Mouse (Mus musculus): ENCODE measurements at regions not wholly inside any gene's neighbourhood (a gene's known extent, or its start where the extent isn't known, plus 50 kb on each side); places are given as distances from the start of the nearest gene placed in this dataset.

DNA sequence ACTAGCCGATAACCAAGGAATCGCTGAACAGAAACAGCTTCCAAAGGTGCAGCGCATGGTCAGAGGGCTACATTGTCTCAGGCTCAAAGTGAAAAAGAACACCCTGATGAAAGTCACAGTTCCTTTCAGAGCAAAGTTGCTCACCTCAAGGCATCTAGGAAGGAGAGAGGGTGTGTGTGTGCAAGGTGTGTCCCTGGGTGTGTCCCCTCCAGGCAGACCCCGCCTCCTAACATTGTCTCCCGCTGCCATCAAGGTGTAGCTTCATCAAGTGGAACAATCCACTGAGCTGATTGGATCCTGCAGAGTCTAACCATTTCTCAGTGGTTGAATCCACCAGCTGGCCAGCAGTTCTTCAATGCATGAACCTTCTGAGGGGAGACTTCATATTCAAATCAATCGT lies 117.8 kb downstream of the Basp1 start:
- Histone ChIP-seq H3K4me1 (ENCODE audit: control insufficient read depth, insufficient read depth) (no peaks in the 10 kb centered on the region), H3K9me3 (replicated peaks; ENCODE audit: control insufficient read depth, low read length) (no peaks in the 10 kb centered on the region), H3K36me3 (replicated peaks; ENCODE audit: control insufficient read depth, insufficient read depth, low read length) (no peaks in the 10 kb centered on the region), H3K27me3 (ENCODE audit: control insufficient read depth, insufficient read depth, low read length) (no peaks in the 10 kb centered on the region), H3K4me2 (ENCODE audit: low read depth, low read length) (no peak overlapping the region), H3K4me3 (ENCODE audit: low read depth, low read length) (no peak overlapping the region), H3K27ac (ENCODE audit: low read depth) (no peak overlapping the region), H3K9ac (replicated peaks; ENCODE audit: low read depth, low read length) (no peak overlapping the region)
- TF ChIP-seq EP300 (IDR thresholded peaks at IDR 0.05; ENCODE audit: low read depth) (no peak), CTCF (IDR thresholded peaks at IDR 0.05; ENCODE audit: low read depth) (no peak)
- DNase-seq (ENCODE audit: low spot score) (no peak), ATAC-seq (ENCODE audit: insufficient read depth, low read depth) (no peak)
- WGBS, result 90% methylated on average over 6 of the region's 6 CpGs

DNA sequence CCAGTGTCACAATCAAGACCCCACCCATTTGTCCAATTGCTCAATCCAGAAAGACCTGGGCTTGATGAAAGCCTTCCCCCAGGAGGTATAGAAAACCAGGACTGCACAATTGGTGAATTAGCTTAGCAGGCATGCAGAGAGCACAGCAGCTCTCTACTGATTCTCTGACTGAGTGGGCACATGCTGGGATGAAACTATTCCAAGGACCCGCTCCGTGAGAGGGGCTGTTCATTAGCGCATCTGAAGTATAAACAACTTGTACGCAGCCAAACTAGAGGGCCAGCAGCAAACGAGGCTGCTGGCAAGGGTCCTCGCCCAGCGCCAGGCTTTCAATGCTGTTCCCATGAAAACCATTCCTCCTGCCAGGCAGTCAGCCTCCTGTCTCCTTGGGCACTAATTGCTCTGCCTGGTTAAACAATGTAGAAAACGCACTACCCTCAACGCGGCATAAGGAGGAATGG lies 122.3 kb downstream of the Basp1 start:
- H3K9me3 ChIP-seq (replicated peaks; ENCODE audit: control insufficient read depth, low read length), result no peaks in the 10 kb centered on the region
- no peaks in the 10 kb centered on the region for H3K4me1 ChIP-seq (ENCODE audit: control insufficient read depth, insufficient read depth)
- DNase-seq (ENCODE audit: low spot score) (no peak), ATAC-seq (ENCODE audit: insufficient read depth, low read depth) (no peak)
- H3K4me3 ChIP-seq (ENCODE audit: low read depth, low read length), result no peak overlapping the region
- no peak overlapping the region for H3K27ac ChIP-seq (ENCODE audit: low read depth)
- H3K36me3 ChIP-seq (replicated peaks; ENCODE audit: control insufficient read depth, insufficient read depth, low read length), result no peaks in the 10 kb centered on the region
- TF ChIP-seq EP300 (IDR thresholded peaks at IDR 0.05; ENCODE audit: low read depth), result no peak
- TF ChIP-seq CTCF (IDR thresholded peaks at IDR 0.05; ENCODE audit: low read depth), result no peak
- H3K27me3 ChIP-seq (ENCODE audit: control insufficient read depth, insufficient read depth, low read length), result no peaks in the 10 kb centered on the region
- no peak overlapping the region for H3K4me2 ChIP-seq (ENCODE audit: low read depth, low read length)
- WGBS, result 72% methylated on average over 10 of the region's 10 CpGs
- no peak overlapping the region for H3K9ac ChIP-seq (replicated peaks; ENCODE audit: low read depth, low read length)

DNA sequence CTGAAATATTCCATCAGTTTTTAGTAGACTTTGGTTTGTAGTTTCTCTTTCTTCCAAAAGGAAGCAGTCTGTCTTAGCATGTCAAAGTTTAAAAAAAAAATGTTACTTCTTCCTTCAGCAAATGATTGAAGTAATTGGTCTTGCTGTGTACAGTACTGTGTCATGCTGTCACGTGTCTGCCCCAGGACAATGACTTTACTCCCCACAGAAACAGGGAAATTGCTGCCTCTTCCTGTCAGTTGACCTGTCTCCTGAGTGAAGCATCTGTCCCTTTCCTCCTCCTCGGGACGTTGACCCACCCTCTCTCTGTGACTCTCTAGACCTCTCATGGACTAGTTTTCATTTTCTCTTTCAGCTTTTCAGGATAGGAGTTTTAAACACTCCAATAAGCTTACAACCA lies 125.7 kb downstream of the Basp1 start:
- Histone ChIP-seq H3K4me1 (ENCODE audit: control insufficient read depth, insufficient read depth) (no peaks in the 10 kb centered on the region), H3K4me3 (ENCODE audit: low read depth, low read length) (no peak overlapping the region), H3K9me3 (replicated peaks; ENCODE audit: control insufficient read depth, low read length) (no peaks in the 10 kb centered on the region), H3K36me3 (replicated peaks; ENCODE audit: control insufficient read depth, insufficient read depth, low read length) (no peaks in the 10 kb centered on the region), H3K27me3 (ENCODE audit: control insufficient read depth, insufficient read depth, low read length) (no peaks in the 10 kb centered on the region), H3K27ac (ENCODE audit: low read depth) (no peak overlapping the region), H3K9ac (replicated peaks; ENCODE audit: low read depth, low read length) (no peak overlapping the region), H3K4me2 (ENCODE audit: low read depth, low read length) (no peak overlapping the region)
- WGBS, result 53% methylated on average over 3 of the region's 3 CpGs
- ATAC-seq (ENCODE audit: insufficient read depth, low read depth), result no peak
- no peak for TF ChIP-seq CTCF (IDR thresholded peaks at IDR 0.05; ENCODE audit: low read depth)
- TF ChIP-seq EP300 (IDR thresholded peaks at IDR 0.05; ENCODE audit: low read depth), result no peak
- DNase-seq (ENCODE audit: low spot score), result no peak

GRCm38 (mm10) chr15:25284354-25285199 lies 129.0 kb downstream of the Basp1 start:
- Histone ChIP-seq H3K9ac (replicated peaks; ENCODE audit: low read depth, low read length) (no peak overlapping the region), H3K27ac (ENCODE audit: low read depth) (no peak overlapping the region), H3K4me3 (ENCODE audit: low read depth, low read length) (no peak overlapping the region), H3K4me1 (ENCODE audit: control insufficient read depth, insufficient read depth) (no peaks in the 10 kb centered on the region), H3K27me3 (ENCODE audit: control insufficient read depth, insufficient read depth, low read length) (no peaks in the 10 kb centered on the region), H3K4me2 (ENCODE audit: low read depth, low read length) (no peak overlapping the region), H3K36me3 (replicated peaks; ENCODE audit: control insufficient read depth, insufficient read depth, low read length) (no peaks in the 10 kb centered on the region), H3K9me3 (replicated peaks; ENCODE audit: control insufficient read depth, low read length) (no peaks in the 10 kb centered on the region)
- 75% methylated on average over 17 of the region's 17 CpGs for WGBS
- ATAC-seq (ENCODE audit: insufficient read depth, low read depth) (no peak), DNase-seq (ENCODE audit: low spot score) (no peak)
- TF ChIP-seq CTCF (IDR thresholded peaks at IDR 0.05; ENCODE audit: low read depth) (no peak), EP300 (IDR thresholded peaks at IDR 0.05; ENCODE audit: low read depth) (no peak)

DNA sequence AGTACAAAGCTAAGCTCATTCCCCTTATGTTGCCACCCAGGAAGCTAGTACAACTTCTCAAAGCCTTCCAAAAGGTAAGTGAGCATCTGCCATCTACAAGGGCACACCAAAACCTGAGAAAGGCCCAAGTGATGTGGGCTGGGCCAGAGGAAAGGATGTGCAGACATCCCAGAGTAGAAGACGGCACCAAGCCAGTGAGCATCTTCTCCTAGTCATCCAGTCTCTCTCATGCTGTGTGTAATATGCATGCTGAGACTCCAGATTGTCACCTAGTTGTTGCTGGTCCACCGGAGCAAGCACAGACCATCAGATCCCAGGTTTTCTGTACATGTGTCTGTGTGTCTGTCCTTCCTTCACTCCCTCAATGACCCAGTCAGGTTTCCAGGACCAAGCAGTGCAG lies 129.9 kb downstream of the Basp1 start:
- Histone ChIP-seq H3K4me2 (ENCODE audit: low read depth, low read length) (no peak overlapping the region), H3K27ac (ENCODE audit: low read depth) (no peak overlapping the region), H3K4me1 (ENCODE audit: control insufficient read depth, insufficient read depth) (no peaks in the 10 kb centered on the region), H3K9me3 (replicated peaks; ENCODE audit: control insufficient read depth, low read length) (no peaks in the 10 kb centered on the region), H3K9ac (replicated peaks; ENCODE audit: low read depth, low read length) (no peak overlapping the region), H3K4me3 (ENCODE audit: low read depth, low read length) (no peak overlapping the region), H3K36me3 (replicated peaks; ENCODE audit: control insufficient read depth, insufficient read depth, low read length) (no peaks in the 10 kb centered on the region), H3K27me3 (ENCODE audit: control insufficient read depth, insufficient read depth, low read length) (no peaks in the 10 kb centered on the region)
- no peak for ATAC-seq (ENCODE audit: insufficient read depth, low read depth)
- 82% methylated on average over 2 of the region's 2 CpGs for WGBS
- DNase-seq (ENCODE audit: low spot score), result no peak
- TF ChIP-seq EP300 (IDR thresholded peaks at IDR 0.05; ENCODE audit: low read depth) (no peak), CTCF (IDR thresholded peaks at IDR 0.05; ENCODE audit: low read depth) (no peak)

DNA sequence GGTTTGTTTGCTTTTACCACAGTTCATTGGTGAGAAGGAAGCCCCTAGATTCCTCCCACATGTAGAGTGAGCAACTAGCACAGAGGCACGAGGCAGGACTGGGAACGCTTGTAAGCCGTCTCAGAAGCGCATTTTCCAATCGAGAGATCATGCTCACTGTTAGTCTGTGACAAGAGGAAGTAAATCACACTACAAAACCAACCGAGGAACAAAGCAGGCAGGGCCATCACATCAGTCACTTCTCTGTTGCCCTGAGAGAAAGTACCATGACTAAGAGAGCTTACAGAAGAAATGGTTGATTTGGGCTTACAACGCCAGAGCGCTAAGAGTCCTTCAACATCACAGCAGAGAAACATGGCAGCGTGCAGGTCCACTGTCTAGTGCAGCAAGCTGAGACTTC lies 131.2 kb downstream of the Basp1 start:
- 79% methylated on average over 9 of the region's 9 CpGs for WGBS
- no peak for DNase-seq (ENCODE audit: low spot score)
- H3K27me3 ChIP-seq (ENCODE audit: control insufficient read depth, insufficient read depth, low read length), result no peaks in the 10 kb centered on the region

More for the DNA sequence above, 131.2 kb downstream of the Basp1 start:
- Histone ChIP-seq H3K27ac (ENCODE audit: low read depth) (no peak overlapping the region), H3K36me3 (replicated peaks; ENCODE audit: control insufficient read depth, insufficient read depth, low read length) (no peaks in the 10 kb centered on the region), H3K4me2 (ENCODE audit: low read depth, low read length) (no peak overlapping the region), H3K9me3 (replicated peaks; ENCODE audit: control insufficient read depth, low read length) (no peaks in the 10 kb centered on the region), H3K4me3 (ENCODE audit: low read depth, low read length) (no peak overlapping the region), H3K4me1 (ENCODE audit: control insufficient read depth, insufficient read depth) (no peaks in the 10 kb centered on the region), H3K9ac (replicated peaks; ENCODE audit: low read depth, low read length) (no peak overlapping the region)
- ATAC-seq (ENCODE audit: insufficient read depth, low read depth), result no peak
- no peak for TF ChIP-seq EP300 (IDR thresholded peaks at IDR 0.05; ENCODE audit: low read depth)

All from heart, postnatal 0 days (tissue).